Mouse (Mus musculus) ES-Bruce4 (cell line): ENCODE results near the gene Pno1.

Source experiments
- CTCF ChIP-seq: IDR thresholded peaks from one replicate; pipeline ENCODE4 v1.8.1; 2011; ENCODE audit warnings: low read depth, low read length
- POLR2A ChIP-seq: IDR thresholded peaks from one replicate; pipeline ENCODE4 v1.8.1; 2011; ENCODE audit warnings: low read length; ENCODE audit not compliant: insufficient read depth

- no peak for TF ChIP-seq CTCF
- no peak for TF ChIP-seq POLR2A
Observed at GRCm38 (mm10) chr11:17180753-17181152, 30.6 kb downstream of the Pno1 start.
